26 mouse cellular contexts compared by ENCODE assay signal in the genomic region with DNA sequence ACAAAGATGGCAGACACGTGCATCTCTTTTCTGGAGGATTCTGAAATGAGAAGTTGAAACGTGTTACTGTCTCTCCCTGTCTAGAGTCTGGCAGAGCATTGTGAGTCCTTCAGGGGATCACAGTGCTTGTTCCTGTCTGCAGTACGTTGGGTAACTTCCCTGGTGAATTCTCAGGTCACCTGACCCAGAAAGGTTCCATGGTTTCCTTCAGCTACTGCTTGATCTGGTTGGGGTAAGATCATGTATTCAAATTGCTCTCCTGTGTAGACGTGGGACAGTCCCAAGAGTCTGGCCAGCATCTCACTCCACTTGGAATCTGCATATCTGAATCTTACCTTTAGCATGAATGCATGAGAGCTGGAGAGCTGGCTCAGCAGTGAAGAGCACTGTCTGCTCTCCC.
"Had no signal": no experiment of that assay in that cellular context is flagged by ENCODE, and none has a peak within 500 bp of the region (broad histone marks: within the 10 kb centered on the region; RNA-seq: fewer than 3 reads in every experiment).

No protein-coding gene starts in this region.

- DNase-seq: cerebellum, adult 8-10 months; cerebellum, adult 9-10 months; cerebellum, adult 9-11 months; cerebellum, postnatal 10 days; cerebellum, postnatal 14 days; cerebellum, postnatal 25 days; cerebellum, postnatal 36 days; embryo, embryonic 11 days; forebrain, postnatal 0 days; gastrocnemius, adult 2 months; gastrocnemius, postnatal 10 days; gastrocnemius, postnatal 14 days; gastrocnemius, postnatal 25 days; gastrocnemius, postnatal 36 days; heart, adult 18-20 months; heart, adult 2 months had no signal

- H3K4me3 ChIP-seq: embryonic facial prominence, embryonic 10.5 days; embryonic facial prominence, embryonic 12.5 days; embryonic facial prominence, embryonic 13.5 days; embryonic facial prominence, embryonic 15.5 days; erythroblast, embryonic 14.5 days; forebrain, embryonic 10.5 days; forebrain, embryonic 12.5 days; forebrain, embryonic 13.5 days; forebrain, embryonic 15.5 days; gastrocnemius, adult 2 months; heart, adult 2 months had no signal

- H3K9ac ChIP-seq: embryonic facial prominence, embryonic 12.5 days; embryonic facial prominence, embryonic 13.5 days; embryonic facial prominence, embryonic 15.5 days; forebrain, embryonic 12.5 days; forebrain, embryonic 13.5 days; forebrain, embryonic 15.5 days; forebrain, postnatal 0 days had no signal

- H3K9me3 ChIP-seq: embryonic facial prominence, embryonic 10.5 days; embryonic facial prominence, embryonic 12.5 days; embryonic facial prominence, embryonic 13.5 days; embryonic facial prominence, embryonic 15.5 days; forebrain, embryonic 10.5 days; forebrain, embryonic 12.5 days; forebrain, embryonic 13.5 days; forebrain, embryonic 15.5 days had no signal

- H3K4me2 ChIP-seq: embryonic facial prominence, embryonic 12.5 days; embryonic facial prominence, embryonic 13.5 days; embryonic facial prominence, embryonic 15.5 days; forebrain, embryonic 12.5 days; forebrain, embryonic 13.5 days; forebrain, embryonic 15.5 days; heart, embryonic 11.5 days had no signal

- H3K27ac ChIP-seq: embryonic facial prominence, embryonic 10.5 days; embryonic facial prominence, embryonic 12.5 days; embryonic facial prominence, embryonic 13.5 days; embryonic facial prominence, embryonic 15.5 days; forebrain, embryonic 10.5 days; forebrain, embryonic 12.5 days; forebrain, embryonic 13.5 days; forebrain, embryonic 15.5 days; gastrocnemius, adult 2 months; heart, adult 2 months had no signal

- H3K36me3 ChIP-seq: embryonic facial prominence, embryonic 10.5 days; embryonic facial prominence, embryonic 12.5 days; embryonic facial prominence, embryonic 13.5 days; embryonic facial prominence, embryonic 15.5 days; forebrain, embryonic 10.5 days; forebrain, embryonic 12.5 days; forebrain, embryonic 15.5 days had no signal

- H3K27me3 ChIP-seq: embryonic facial prominence, embryonic 12.5 days; embryonic facial prominence, embryonic 13.5 days; embryonic facial prominence, embryonic 15.5 days; forebrain, embryonic 12.5 days; forebrain, embryonic 13.5 days; forebrain, embryonic 15.5 days had no signal

- H3K4me1 ChIP-seq: embryonic facial prominence, embryonic 13.5 days; forebrain, embryonic 10.5 days; forebrain, embryonic 12.5 days; forebrain, embryonic 13.5 days; forebrain, embryonic 15.5 days had no signal
